Mouse (Mus musculus): Measurements from ENCODE around the gene Capns1. TPM values are rescaled to one million over a fixed set of nuclear protein-coding genes. Genes with fewer than 3 reads are reported as not detected.
"Not testable (repeated sequence)": the region's sequence is repeated elsewhere in the genome, so short reads cannot be mapped to it uniquely, and the experiment has no call there.

Gene Capns1
- polyA plus RNA-seq (2015; fragmentation: Nextera tagmentation; extraction: Ambion mirVana): 106 and 111 TPM in 2 replicates

DNA sequence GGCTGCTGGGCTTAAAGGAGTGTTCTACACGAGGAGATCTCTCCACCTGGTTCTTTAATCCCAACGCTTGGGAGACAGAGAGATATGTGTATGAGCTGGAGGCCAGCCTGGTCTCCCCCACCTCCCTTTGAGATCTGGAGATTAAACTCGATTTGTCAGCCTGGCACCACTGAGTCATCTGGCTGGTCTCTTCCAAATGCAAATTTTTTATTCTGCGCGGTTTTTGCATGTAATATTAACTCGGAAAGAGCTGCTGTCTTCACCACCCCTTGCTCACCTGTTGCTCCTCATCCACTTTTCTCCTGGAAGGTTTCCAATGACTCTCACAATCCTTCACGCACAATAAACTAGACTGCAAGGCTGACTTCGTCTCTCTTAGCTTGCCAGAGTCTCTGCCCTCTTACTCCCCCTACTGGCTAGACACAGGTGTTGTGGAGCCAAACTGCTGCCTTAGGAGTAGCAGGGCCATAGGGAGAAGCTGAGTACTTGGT is at the start of gene Capns1:
Gene Capns1, minus strand, starts transcription at position 331 of the 491 bp plus-strand sequence.
- no peak for ATAC-seq (ENCODE audit: insufficient read depth, low FRiP score, low read depth)
- Histone ChIP-seq H3K9ac (no peak within 1 kb of the TSS), H3K36me3 (no peaks in the 10 kb centered on the region), H3K4me2 (0 out of 2 replicates have a peak within 1 kb of the TSS, but pooled peaks have one; percentile 14), H3K27me3 (replicated peaks) (no peaks in the 10 kb centered on the region), H3K27ac (0 out of 2 replicates have a peak within 1 kb of the TSS, but pooled peaks have one; percentile 44), H3K9me3 (no peaks in the 10 kb centered on the region), H3K4me3 (replicated peaks) (0 out of 2 replicates have a peak within 1 kb of the TSS, but pooled peaks have one; percentile 5), H3K4me1 (peaks cover 15% of the 10 kb centered on the region)
- WGBS: 8% methylated on average over 8 of the region's 8 CpGs

DNA sequence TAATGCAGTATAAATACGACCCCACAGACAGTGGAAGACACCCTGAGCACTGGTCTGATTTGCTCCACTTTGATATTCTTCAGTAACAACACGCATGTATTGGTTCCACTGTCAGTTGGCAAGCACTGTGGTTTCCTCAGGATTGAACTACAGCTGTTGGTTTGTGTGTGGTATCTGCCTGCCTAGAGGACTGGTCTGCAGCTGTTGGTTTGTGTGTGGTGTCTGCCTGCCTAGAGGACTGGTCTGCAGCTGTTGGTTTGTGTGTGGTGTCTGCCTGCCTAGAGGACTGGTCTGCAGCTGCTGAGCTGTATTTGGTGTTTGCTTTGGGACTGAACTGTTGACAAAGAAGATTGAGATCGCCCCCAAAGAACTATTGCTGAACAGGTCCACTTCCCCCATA is 38.8 kb upstream of the Capns1 start:
- not testable (repeated sequence) for H3K27me3 ChIP-seq (replicated peaks); H3K9ac ChIP-seq; H3K4me3 ChIP-seq (replicated peaks); H3K27ac ChIP-seq; H3K4me2 ChIP-seq; H3K9me3 ChIP-seq; ATAC-seq (ENCODE audit: insufficient read depth, low FRiP score, low read depth); H3K4me1 ChIP-seq
- WGBS: 84% methylated on average over 3 of the region's 3 CpGs
- H3K36me3 ChIP-seq: peaks cover 13% of the 10 kb centered on the region

- 75% methylated on average over 4 of the region's 4 CpGs for WGBS
- Histone ChIP-seq H3K9me3 (no peaks in the 10 kb centered on the region), H3K27ac (no peak within 1 kb of the TSS), H3K9ac (no peak within 1 kb of the TSS), H3K27me3 (replicated peaks) (no peaks in the 10 kb centered on the region), H3K4me2 (no peak within 1 kb of the TSS), H3K36me3 (peaks cover 10% of the 10 kb centered on the region), H3K4me3 (replicated peaks) (no peak within 1 kb of the TSS), H3K4me1 (peaks cover 14% of the 10 kb centered on the region)
- no peak for ATAC-seq (ENCODE audit: insufficient read depth, low FRiP score, low read depth)
These were observed 37.0 kb upstream of the Capns1 start, which contains the start of gene Ovol3 for GRCm38 (mm10) chr7:30235625-30236024. TSS of gene Ovol3 (minus strand) at chr7:30235725.

DNA sequence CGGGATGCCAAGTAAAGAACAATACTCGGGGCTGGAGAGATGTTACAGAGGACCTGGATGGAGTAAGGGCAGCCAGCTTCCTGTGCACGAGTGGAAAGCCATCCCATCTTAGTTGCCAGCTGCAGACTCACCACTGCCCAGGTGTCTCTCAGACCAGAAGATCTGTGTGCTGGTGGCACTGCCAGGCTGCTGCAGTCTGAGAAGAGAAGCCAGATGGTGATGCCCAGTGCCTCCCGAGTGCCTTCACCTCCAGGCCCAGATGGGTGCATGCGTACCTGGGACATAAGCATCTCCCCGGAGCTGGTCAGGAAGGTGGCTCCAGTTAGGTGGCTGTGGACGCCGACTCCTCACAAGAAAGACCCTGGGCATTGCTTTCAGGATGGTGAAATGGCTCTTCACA is 36.5 kb upstream of the Capns1 start:
- H3K4me3 ChIP-seq (replicated peaks): no peak overlapping the region
- no peak overlapping the region for H3K27ac ChIP-seq
- no peak overlapping the region for H3K9ac ChIP-seq
- WGBS: 89% methylated on average over 8 of the region's 8 CpGs
- H3K36me3 ChIP-seq: peaks cover 10% of the 10 kb centered on the region
- H3K27me3 ChIP-seq (replicated peaks): no peaks in the 10 kb centered on the region
- H3K9me3 ChIP-seq: no peaks in the 10 kb centered on the region
- no peak for ATAC-seq (ENCODE audit: insufficient read depth, low FRiP score, low read depth)
- H3K4me2 ChIP-seq: no peak overlapping the region
- H3K4me1 ChIP-seq: peaks cover 16% of the 10 kb centered on the region

GRCm38 (mm10) chr7:30234276-30234858 is 35.8 kb upstream of the Capns1 start:
- Histone ChIP-seq H3K27me3 (replicated peaks) (no peaks in the 10 kb centered on the region), H3K9ac (no peak overlapping the region)
- 92% methylated on average over 15 of the region's 15 CpGs for WGBS

DNA sequence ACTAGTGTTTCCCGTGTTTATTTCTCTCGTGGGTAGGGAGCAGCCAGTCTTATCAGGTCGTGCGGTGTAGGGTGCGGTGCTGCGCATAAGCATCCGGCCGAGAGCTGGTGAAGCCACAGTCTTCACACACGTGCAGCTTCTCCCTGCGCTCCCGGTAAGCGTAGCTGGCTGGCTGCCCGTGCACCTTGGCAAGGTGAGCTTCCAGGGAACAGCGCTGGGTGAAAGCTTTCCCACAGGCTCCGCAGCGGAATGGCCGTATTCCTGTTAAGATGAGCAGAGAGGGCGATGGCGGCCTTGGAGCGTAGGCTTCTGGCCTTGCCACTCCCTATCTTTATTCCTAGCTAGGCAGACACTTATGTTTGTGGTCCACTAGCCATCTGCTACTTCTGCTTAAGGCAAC is 34.8 kb upstream of the Capns1 start:
- 88% methylated on average over 20 of the region's 20 CpGs for WGBS
- ATAC-seq (ENCODE audit: insufficient read depth, low FRiP score, low read depth): no peak

More at GRCm38 (mm10) chr7:30234276-30234858, 35.8 kb upstream of the Capns1 start:
- Histone ChIP-seq H3K36me3 (peaks cover 10% of the 10 kb centered on the region), H3K4me2 (no peak overlapping the region), H3K4me3 (replicated peaks) (no peak overlapping the region), H3K4me1 (peaks cover 16% of the 10 kb centered on the region), H3K9me3 (no peaks in the 10 kb centered on the region), H3K27ac (no peak overlapping the region)
- ATAC-seq (ENCODE audit: insufficient read depth, low FRiP score, low read depth): no peak

GRCm38 (mm10) chr7:30232631-30233148 is 34.1 kb upstream of the Capns1 start:
- Histone ChIP-seq H3K36me3 (peaks cover 12% of the 10 kb centered on the region), H3K9me3 (no peaks in the 10 kb centered on the region), H3K27ac (peak overlapping the region; percentile 97), H3K9ac (peak overlapping the region; percentile 51), H3K4me1 (peaks cover 16% of the 10 kb centered on the region), H3K4me3 (replicated peaks) (peak overlapping the region; percentile 55), H3K27me3 (replicated peaks) (no peaks in the 10 kb centered on the region), H3K4me2 (peak overlapping the region; percentile 86)
- peak; percentile 3; the same call in 1 of the 2 replicates for ATAC-seq (ENCODE audit: insufficient read depth, low FRiP score, low read depth)
- WGBS: 4% methylated on average over 24 of the region's 24 CpGs

More for the DNA sequence above, 34.8 kb upstream of the Capns1 start:
- no peak overlapping the region for H3K9ac ChIP-seq
- H3K4me3 ChIP-seq (replicated peaks): no peak overlapping the region
- H3K4me2 ChIP-seq: peak overlapping the region; percentile 86
- H3K27me3 ChIP-seq (replicated peaks): no peaks in the 10 kb centered on the region
- H3K36me3 ChIP-seq: peaks cover 12% of the 10 kb centered on the region
- no peak overlapping the region for H3K27ac ChIP-seq
- H3K4me1 ChIP-seq: peaks cover 16% of the 10 kb centered on the region
- no peaks in the 10 kb centered on the region for H3K9me3 ChIP-seq

DNA sequence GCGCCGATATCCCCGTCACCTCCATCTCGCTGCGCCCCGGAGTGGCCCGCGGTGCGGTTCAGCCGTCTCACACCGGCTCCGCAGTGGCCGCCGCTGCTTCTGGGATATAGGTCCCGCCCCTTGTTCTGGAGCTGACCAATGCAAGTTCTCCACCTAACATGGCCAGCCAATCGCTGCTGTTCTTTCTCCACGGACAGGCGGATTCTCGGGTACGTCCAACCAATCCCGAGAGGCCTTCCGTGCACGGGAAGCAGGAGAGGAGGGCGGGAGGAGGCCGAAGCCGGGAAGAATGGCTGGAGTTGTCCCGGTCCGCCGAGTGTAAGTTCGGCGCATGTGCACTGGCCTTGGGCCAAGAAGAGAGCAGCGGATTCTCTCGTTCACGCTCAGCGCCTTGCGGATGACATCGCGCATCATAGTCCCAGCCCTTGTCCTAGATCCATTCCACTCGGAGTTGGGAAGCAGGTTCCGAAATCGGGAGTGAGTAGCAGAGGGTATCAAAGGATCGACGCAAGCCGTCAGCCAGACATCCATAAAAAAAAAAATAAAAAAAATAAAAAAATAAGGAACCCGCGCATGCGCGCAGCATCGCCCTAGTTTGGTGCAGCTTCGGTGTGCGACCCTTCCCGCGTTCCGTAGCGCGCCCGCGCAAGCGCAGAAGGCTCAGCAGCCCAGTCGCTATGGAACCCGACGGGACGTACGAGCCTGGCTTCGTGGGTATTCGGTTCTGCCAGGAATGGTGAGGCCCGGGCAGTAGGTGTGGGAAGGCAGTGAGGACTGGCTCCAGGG is 33.3 kb upstream of the Capns1 start, which contains the start of the genes Polr2i and Tbcb:
Gene Polr2i, plus strand, starts transcription at position 280 of the 786 bp plus-strand sequence.
Gene Tbcb, minus strand, starts transcription at position 604 of the 786 bp plus-strand sequence.
- Histone ChIP-seq H3K4me1 (peaks cover 16% of the 10 kb centered on the region), H3K27ac (peak within 1 kb of the TSS; percentile 97), H3K4me3 (replicated peaks) (peak within 1 kb of the TSS; percentile 55), H3K9me3 (no peaks in the 10 kb centered on the region), H3K9ac (peak within 1 kb of the TSS; percentile 53), H3K27me3 (replicated peaks) (no peaks in the 10 kb centered on the region), H3K36me3 (peaks cover 12% of the 10 kb centered on the region), H3K4me2 (peak within 1 kb of the TSS; percentile 86)
- peak; percentile 95 for ATAC-seq (ENCODE audit: insufficient read depth, low FRiP score, low read depth)
- under 1% methylated on average over 67 of the region's 67 CpGs for WGBS

GRCm38 (mm10) chr7:30231328-30231668 is 32.7 kb upstream of the Capns1 start:
- Histone ChIP-seq H3K27me3 (replicated peaks) (no peaks in the 10 kb centered on the region), H3K9ac (peak overlapping the region; percentile 37), H3K27ac (peak overlapping the region; percentile 7; the same call in 1 of the 2 replicates), H3K4me1 (peaks cover 16% of the 10 kb centered on the region), H3K36me3 (peaks cover 14% of the 10 kb centered on the region), H3K9me3 (no peaks in the 10 kb centered on the region), H3K4me3 (replicated peaks) (peak overlapping the region; percentile 55), H3K4me2 (peak overlapping the region; percentile 81)
- no peak; the same call in none of the 2 replicates for ATAC-seq (ENCODE audit: insufficient read depth, low FRiP score, low read depth)
- WGBS: 1% methylated on average over 16 of the region's 16 CpGs

DNA sequence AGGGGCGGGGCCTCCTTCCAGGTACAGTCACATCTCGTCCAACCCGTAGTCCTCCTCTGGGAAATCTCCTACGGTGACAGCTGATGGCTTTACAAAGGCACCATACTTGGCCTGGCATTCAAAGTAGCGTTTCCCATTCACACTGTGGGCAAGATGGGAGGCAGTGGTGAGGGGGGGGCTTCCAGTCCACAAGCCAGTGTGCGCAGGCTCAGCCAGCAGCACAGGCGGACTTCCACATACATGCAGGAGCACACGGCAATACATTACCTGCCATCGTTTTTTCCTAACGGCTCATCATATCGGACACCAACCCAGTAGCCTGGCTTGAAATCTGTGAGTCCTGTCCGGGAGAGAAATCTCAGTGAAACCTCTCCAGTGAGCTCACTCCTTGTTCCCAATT is 25.6 kb upstream of the Capns1 start:
- WGBS: 90% methylated on average over 12 of the region's 12 CpGs
- Histone ChIP-seq H3K4me2 (no peak overlapping the region), H3K4me1 (peaks cover 5% of the 10 kb centered on the region; the same call in 1 of the 2 replicates), H3K36me3 (peaks cover 22% of the 10 kb centered on the region), H3K9me3 (no peaks in the 10 kb centered on the region), H3K9ac (no peak overlapping the region), H3K27me3 (replicated peaks) (no peaks in the 10 kb centered on the region), H3K4me3 (replicated peaks) (no peak overlapping the region), H3K27ac (no peak overlapping the region)
- no peak for ATAC-seq (ENCODE audit: insufficient read depth, low FRiP score, low read depth)

DNA sequence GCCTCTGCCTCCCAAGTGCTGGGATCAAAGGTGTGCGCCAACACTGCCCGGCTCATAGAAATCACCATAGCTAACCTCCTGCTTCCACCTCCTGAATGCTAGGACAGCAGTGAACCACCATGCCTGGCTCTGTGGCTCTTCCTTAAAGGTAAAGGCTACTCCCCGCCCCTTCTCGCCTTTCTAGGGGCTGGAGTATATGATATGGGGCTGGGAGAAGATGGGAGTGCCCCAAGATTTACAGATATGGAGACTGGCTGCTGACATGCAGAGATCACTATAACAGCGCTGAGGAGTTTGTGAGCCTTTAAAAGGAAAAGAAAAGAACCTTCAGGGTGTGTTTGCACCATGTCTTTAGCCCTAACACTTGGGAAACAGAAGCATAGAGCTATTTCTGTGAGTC is 23.6 kb upstream of the Capns1 start:
- no peak for ATAC-seq (ENCODE audit: insufficient read depth, low FRiP score, low read depth)

More for the DNA sequence above, 23.6 kb upstream of the Capns1 start:
- no peak overlapping the region for H3K4me3 ChIP-seq (replicated peaks)
- peaks cover 20% of the 10 kb centered on the region for H3K36me3 ChIP-seq
- peaks cover 9% of the 10 kb centered on the region; the same call in 1 of the 2 replicates for H3K4me1 ChIP-seq
- H3K27ac ChIP-seq: no peak overlapping the region
- no peak overlapping the region for H3K4me2 ChIP-seq
- no peaks in the 10 kb centered on the region for H3K27me3 ChIP-seq (replicated peaks)
- no peaks in the 10 kb centered on the region for H3K9me3 ChIP-seq
- 94% methylated on average over 5 of the region's 5 CpGs for WGBS
- no peak overlapping the region for H3K9ac ChIP-seq
